ENCODE assay signal across 8 mouse cellular contexts in the genomic region with DNA sequence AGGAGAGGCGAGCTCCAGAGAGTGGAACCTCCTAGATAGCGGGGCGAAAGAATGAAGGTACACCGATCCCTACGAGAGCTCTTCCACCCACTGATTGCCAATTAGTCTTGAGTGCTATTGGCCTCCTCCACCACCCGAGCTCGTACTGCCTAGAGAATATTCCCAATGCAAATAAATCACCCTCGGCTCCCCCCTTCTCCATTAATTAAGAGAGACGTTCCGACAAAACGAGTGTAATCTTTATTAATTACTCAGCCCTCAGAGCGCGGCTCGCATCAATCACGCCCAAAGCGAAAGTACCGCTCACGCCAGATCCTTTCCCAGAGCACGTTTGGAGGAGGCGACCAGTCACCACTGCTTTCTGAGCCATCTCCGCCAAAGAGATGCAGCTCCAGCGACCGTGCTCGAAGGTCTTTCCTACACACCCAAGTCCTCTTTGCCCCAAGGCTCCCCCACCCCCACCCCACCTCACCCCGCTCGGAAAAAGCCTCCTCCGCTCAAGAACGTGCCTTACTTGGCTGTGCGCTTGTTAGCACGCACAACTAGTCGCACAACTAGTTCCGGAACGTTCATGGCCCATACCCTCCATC. TPM values are rescaled to one million over a fixed set of nuclear protein-coding genes. Genes with fewer than 3 reads are reported as not detected.
DNase-seq lines count a peak whose midpoint lies in the region; ATAC-seq and TF ChIP-seq lines count a peak whose summit lies in the region.

No protein-coding gene starts in this region.

- no peak overlapping the region for H3K27ac ChIP-seq in lung, embryonic 14.5 days (ENCODE audit: low read depth)
- H3K27ac ChIP-seq in embryonic facial prominence, embryonic 14.5 days (replicated peaks; ENCODE audit: low read depth, low read length): no peak overlapping the region
- H3K27ac ChIP-seq in intestine, embryonic 14.5 days (ENCODE audit: low read depth): no peak overlapping the region
- no peak overlapping the region for H3K27ac ChIP-seq in midbrain, postnatal 0 days (ENCODE audit: low read depth, low read length)

- peaks cover 99% of the 10 kb centered on the region for H3K27me3 ChIP-seq in lung, embryonic 14.5 days (ENCODE audit: insufficient read depth, low read length)
- peaks cover 90% of the 10 kb centered on the region for H3K27me3 ChIP-seq in embryonic facial prominence, embryonic 14.5 days (replicated peaks; ENCODE audit: control insufficient read depth, insufficient read depth, low read length)
- peaks cover 99% of the 10 kb centered on the region for H3K27me3 ChIP-seq in intestine, embryonic 14.5 days (replicated peaks; ENCODE audit: control insufficient read depth, insufficient read depth, low read length)
- peaks cover 75% of the 10 kb centered on the region for H3K27me3 ChIP-seq in midbrain, postnatal 0 days (ENCODE audit: insufficient read depth, low read length)

- H3K9ac ChIP-seq in lung, embryonic 14.5 days: no peak overlapping the region
- H3K9ac ChIP-seq in embryonic facial prominence, embryonic 14.5 days (ENCODE audit: low read depth, low read length): peak overlapping the region; percentile 54
- H3K9ac ChIP-seq in intestine, embryonic 14.5 days (ENCODE audit: low read length): no peak overlapping the region
- H3K9ac ChIP-seq in midbrain, postnatal 0 days (replicated peaks; ENCODE audit: low read length, poor library complexity, severe bottlenecking): no peak overlapping the region

- no peak for ATAC-seq in lung, embryonic 14.5 days (ENCODE audit: insufficient read depth)
- ATAC-seq in embryonic facial prominence, embryonic 14.5 days (ENCODE audit: low read depth): peak; percentile 38
- peak; percentile 47; the same call in 1 of the 2 replicates for ATAC-seq in intestine, embryonic 14.5 days (replicated peaks; ENCODE audit: low FRiP score, low TSS enrichment, low read depth)
- peak; percentile 35; the same call in 1 of the 2 replicates for ATAC-seq in midbrain, postnatal 0 days (ENCODE audit: low FRiP score)

- H3K36me3 ChIP-seq in lung, embryonic 14.5 days (ENCODE audit: insufficient read depth): no peaks in the 10 kb centered on the region
- H3K36me3 ChIP-seq in embryonic facial prominence, embryonic 14.5 days (ENCODE audit: control insufficient read depth, insufficient read depth, low read length): no peaks in the 10 kb centered on the region
- H3K36me3 ChIP-seq in intestine, embryonic 14.5 days (ENCODE audit: control insufficient read depth, insufficient read depth, low read length): no peaks in the 10 kb centered on the region
- H3K36me3 ChIP-seq in midbrain, postnatal 0 days (ENCODE audit: insufficient read depth, low read length): no peaks in the 10 kb centered on the region

- H3K9me3 ChIP-seq in lung, embryonic 14.5 days (ENCODE audit: low read depth, low read length): no peaks in the 10 kb centered on the region
- H3K9me3 ChIP-seq in embryonic facial prominence, embryonic 14.5 days (ENCODE audit: control insufficient read depth, low read length): no peaks in the 10 kb centered on the region
- H3K9me3 ChIP-seq in intestine, embryonic 14.5 days (ENCODE audit: control insufficient read depth, low read length): no peaks in the 10 kb centered on the region
- no peaks in the 10 kb centered on the region for H3K9me3 ChIP-seq in midbrain, postnatal 0 days (ENCODE audit: low read length)

- peak overlapping the region; percentile 59 for H3K4me2 ChIP-seq in lung, embryonic 14.5 days
- H3K4me2 ChIP-seq in embryonic facial prominence, embryonic 14.5 days (ENCODE audit: low read depth, low read length): peak overlapping the region; percentile 70
- peak overlapping the region; percentile 44 for H3K4me2 ChIP-seq in intestine, embryonic 14.5 days (ENCODE audit: low read length)
- peak overlapping the region; percentile 41 for H3K4me2 ChIP-seq in midbrain, postnatal 0 days (ENCODE audit: low read depth, low read length, poor library complexity, severe bottlenecking)

- no peak for TF ChIP-seq CTCF in lung, embryonic 14.5 days (IDR thresholded peaks at IDR 0.05; ENCODE audit: low read depth)
- no peak for TF ChIP-seq CTCF in midbrain, postnatal 0 days (IDR thresholded peaks at IDR 0.05)

- H3K4me3 ChIP-seq in lung, embryonic 14.5 days (ENCODE audit: low read depth, low read length): peak overlapping the region; percentile 33
- peak overlapping the region; percentile 46 for H3K4me3 ChIP-seq in embryonic facial prominence, embryonic 14.5 days (ENCODE audit: low read depth, low read length)
- H3K4me3 ChIP-seq in intestine, embryonic 14.5 days (ENCODE audit: low read depth, low read length): peak overlapping the region; percentile 28
- peak overlapping the region; percentile 31 for H3K4me3 ChIP-seq in midbrain, postnatal 0 days (ENCODE audit: low read depth, low read length)

- H3K4me1 ChIP-seq in lung, embryonic 14.5 days (ENCODE audit: insufficient read depth): no peaks in the 10 kb centered on the region
- H3K4me1 ChIP-seq in embryonic facial prominence, embryonic 14.5 days (ENCODE audit: control insufficient read depth, insufficient read depth, low read length): peaks cover 5% of the 10 kb centered on the region
- H3K4me1 ChIP-seq in intestine, embryonic 14.5 days (replicated peaks; ENCODE audit: control insufficient read depth, insufficient read depth, low read length): 0 out of 2 replicates have a peak, but pooled peaks cover 6% of the 10 kb centered on the region
- no peaks in the 10 kb centered on the region for H3K4me1 ChIP-seq in midbrain, postnatal 0 days (ENCODE audit: insufficient read depth, low read length)

- peak; percentile 48 for DNase-seq in lung, embryonic 14.5 days
- DNase-seq in lung, postnatal 10 days: no peak
- DNase-seq in embryonic facial prominence, embryonic 14.5 days (ENCODE audit: low spot score): no peak
- DNase-seq in intestine, embryonic 14.5 days (ENCODE audit: low spot score): no peak
- DNase-seq in midbrain, postnatal 0 days (ENCODE audit: low spot score): no peak
- DNase-seq in thymus, adult 18-20 months: no peak
- no peak for DNase-seq in cerebellum, adult 11 months
- DNase-seq in ovary, postnatal 10 days (ENCODE audit: low spot score): no peak

- under 1% methylated on average over 33 of the region's 33 CpGs for WGBS in lung, embryonic 14.5 days
- WGBS in embryonic facial prominence, embryonic 14.5 days: 1% methylated on average over 33 of the region's 33 CpGs
- under 1% methylated on average over 32 of the region's 33 CpGs for WGBS in intestine, embryonic 14.5 days
- WGBS in midbrain, postnatal 0 days: 1% methylated on average over 33 of the region's 33 CpGs

RNA-seq across cellular contexts. Expression of gene Pax3, which starts 6.8 kb away (rescaled TPM):
- polyA plus RNA-seq in lung, embryonic 14.5 days (2014; fragmentation: Nextera tagmentation; extraction: Ambion mirVana): 0.07 TPM in 1 of 2 replicates, not detected in the other
- 9.4 and 12.4 TPM in 2 replicates for polyA plus RNA-seq in embryonic facial prominence, embryonic 14.5 days (2014; fragmentation: Nextera tagmentation; extraction: Ambion mirVana)
- polyA plus RNA-seq in intestine, embryonic 14.5 days (2014; fragmentation: Nextera tagmentation; extraction: Ambion mirVana): not detected in 2 replicates
- total RNA-seq in midbrain, postnatal 0 days (2014; rRNA removed): 5.3 and 5.8 TPM in 2 replicates
- polyA plus RNA-seq in midbrain, postnatal 0 days (2015; fragmentation: Nextera tagmentation; extraction: Ambion mirVana): 4.4 and 4.5 TPM in 2 replicates
